Mouse (Mus musculus) stomach, postnatal 0 days (tissue): Measurements from ENCODE around the gene Pabpc4. TPM values are rescaled to one million over a fixed set of nuclear protein-coding genes. Genes with fewer than 3 reads are reported as not detected.
A peak's percentile ranks its signal among the peaks of the same experiment; 100 is the strongest.

ENCODE experiments used
- ATAC-seq: fragments of 200-750 bp; cut with Nextera tagmentation; 2 replicates; pipeline ENCODE4 v1.8.0; 2017; ENCODE audit not compliant: low FRiP score, low TSS enrichment
- DNase-seq: peaks from one replicate; pipeline ENCODE4 v3.0.0-alpha.2; 2016; ENCODE audit warnings: low spot score
- H3K27ac ChIP-seq: fragments of 300-500 bp; sonication (generic); replicated peaks from 2 replicates; pipeline ENCODE4 v1.5.1; 2014; ENCODE audit warnings: mild to moderate bottlenecking, control low read depth
- H3K27me3 ChIP-seq: fragments of 300-500 bp; sonication (generic); 2 replicates; pipeline ENCODE4 v1.6.1; 2014; ENCODE audit warnings: low read length; ENCODE audit not compliant: control insufficient read depth, insufficient read depth
- H3K36me3 ChIP-seq: fragments of 300-500 bp; sonication (generic); 2 replicates; pipeline ENCODE4 v1.6.1; 2014; ENCODE audit warnings: low read length, mixed read lengths; ENCODE audit not compliant: control insufficient read depth, insufficient read depth
- H3K4me1 ChIP-seq: fragments of 300-500 bp; sonication (generic); replicated peaks from 2 replicates; pipeline ENCODE4 v1.6.1; 2014; ENCODE audit warnings: antibody characterized with exemption; ENCODE audit not compliant: control insufficient read depth, insufficient read depth
- H3K4me2 ChIP-seq: fragments of 300-500 bp; sonication (generic); replicated peaks from 2 replicates; pipeline ENCODE4 v1.6.1; 2014; ENCODE audit warnings: low read depth, mild to moderate bottlenecking, control low read depth, moderate library complexity
- H3K4me3 ChIP-seq: fragments of 300-500 bp; sonication (generic); 2 replicates; pipeline ENCODE4 v1.5.1; 2014; ENCODE audit warnings: low read depth, low read length, control low read depth
- H3K9ac ChIP-seq: fragments of 300-500 bp; sonication (generic); 2 replicates; pipeline ENCODE4 v1.6.1; 2014; ENCODE audit warnings: mild to moderate bottlenecking, low read length, control low read depth, mixed read lengths
- H3K9me3 ChIP-seq: fragments of 300-500 bp; sonication (generic); 2 replicates; pipeline ENCODE4 v1.6.1; 2016; ENCODE audit warnings: low read length; ENCODE audit not compliant: control insufficient read depth
- CTCF ChIP-seq: IDR thresholded peaks from 2 replicates; pipeline ENCODE4 v1.5.1; 2016; ENCODE audit warnings: antibody characterized with exemption, low read depth, mild to moderate bottlenecking, moderate library complexity
- EP300 ChIP-seq: optimal IDR thresholded peaks from 2 replicates; pipeline ENCODE3; 2016; ENCODE audit warnings: antibody characterized with exemption
- WGBS: fragments of 180-500 bp; shearing (Covaris S2); extraction: QIAGEN DNeasy Blood & Tissue Kit; methylation state at CpG from one replicate; pipeline ENCODE4 v1.1.7; 2014; 5-methylcytosine and 5-hydroxymethylcytosine counted together
- polyA plus RNA-seq: library from polyadenylated mRNA; unstranded; fragments of >200 nt; fragmentation: Nextera tagmentation; extraction: Ambion mirVana; gene quantifications from 2 replicates; pipeline ENCODE4 v1.2.1, GENCODE M21; 2015

The Pabpc4 gene
- polyA plus RNA-seq, 1 experiment from 2014 or later, result 15.7 TPM

DNA sequence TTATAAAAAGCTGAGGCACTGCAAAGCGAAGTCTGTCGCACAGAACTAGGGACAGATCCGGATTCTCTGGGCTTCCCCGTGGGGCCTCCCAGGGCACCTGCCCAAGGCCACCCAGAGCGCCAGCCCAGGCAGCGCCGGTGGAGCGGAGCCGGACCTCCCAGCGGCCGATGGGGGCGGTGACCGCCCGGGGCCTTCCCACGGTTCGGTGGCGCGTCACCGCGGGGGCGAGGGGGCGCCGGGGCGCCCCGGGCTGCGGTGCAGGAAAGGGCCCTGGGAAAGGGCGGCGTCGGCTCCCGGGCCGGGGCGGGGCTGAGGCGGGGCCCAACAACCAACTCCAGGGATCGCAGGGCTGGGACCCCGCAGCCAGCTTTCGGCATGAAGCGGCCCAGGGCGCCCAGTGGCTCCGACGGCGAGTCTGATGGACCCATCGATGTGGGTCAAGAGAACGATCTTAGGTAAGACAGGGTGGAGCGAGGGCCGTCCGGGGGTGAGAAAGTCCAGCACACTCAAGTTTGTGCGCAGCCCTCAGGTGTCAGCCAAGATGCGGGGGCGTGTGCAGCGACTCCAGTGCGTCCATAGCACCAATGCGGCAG lies 28.6 kb upstream of the Pabpc4 start, which contains the start of gene Heyl:
Gene Heyl, plus strand, starts transcription at position 65 of the 593 bp plus-strand sequence.
- Histone ChIP-seq H3K4me2 (peak within 1 kb of the TSS; percentile 77), H3K9ac (peak within 1 kb of the TSS; percentile 54), H3K9me3 (no peaks in the 10 kb centered on the region), H3K36me3 (no peaks in the 10 kb centered on the region), H3K4me1 (no peaks in the 10 kb centered on the region), H3K4me3 (peak within 1 kb of the TSS; percentile 43), H3K27me3 (no peaks in the 10 kb centered on the region), H3K27ac (0 out of 2 replicates have a peak within 1 kb of the TSS, but pooled peaks have one; percentile 18)
- WGBS, result 3% methylated on average over 45 of the region's 52 CpGs
- TF ChIP-seq CTCF (no peak), EP300 (no peak)
- ATAC-seq (peak; percentile 71), DNase-seq (peak; percentile 75)

DNA sequence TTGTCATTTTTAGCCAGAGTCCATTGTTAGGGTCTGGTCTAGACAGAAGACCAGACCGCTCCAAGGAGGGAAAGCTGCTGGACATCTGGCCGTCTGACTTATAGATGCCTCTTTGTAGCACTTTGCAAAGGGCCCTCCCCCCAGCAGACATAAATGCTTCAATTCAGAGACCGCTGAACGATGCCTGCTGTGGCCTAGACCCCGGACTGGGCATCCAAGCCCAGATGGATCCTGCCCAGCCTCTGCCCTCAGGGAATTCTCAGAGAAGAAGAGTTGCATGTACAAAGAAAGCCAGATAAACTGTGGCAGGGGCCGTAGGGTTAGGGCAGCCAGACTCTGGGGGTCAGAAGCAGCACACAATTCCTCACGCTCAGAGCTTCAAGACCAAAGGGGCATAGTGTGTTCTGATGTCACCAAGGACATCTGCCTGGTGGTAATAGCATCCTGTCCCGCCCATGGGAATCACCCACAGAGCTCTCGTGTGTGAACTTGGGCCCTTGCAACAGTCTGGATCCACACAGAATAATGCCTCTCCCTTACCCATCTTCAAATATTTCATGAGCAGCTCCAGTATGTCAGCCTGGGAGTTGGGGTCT lies 26.2 kb upstream of the Pabpc4 start:
- no peak overlapping the region for H3K9ac ChIP-seq

DNA sequence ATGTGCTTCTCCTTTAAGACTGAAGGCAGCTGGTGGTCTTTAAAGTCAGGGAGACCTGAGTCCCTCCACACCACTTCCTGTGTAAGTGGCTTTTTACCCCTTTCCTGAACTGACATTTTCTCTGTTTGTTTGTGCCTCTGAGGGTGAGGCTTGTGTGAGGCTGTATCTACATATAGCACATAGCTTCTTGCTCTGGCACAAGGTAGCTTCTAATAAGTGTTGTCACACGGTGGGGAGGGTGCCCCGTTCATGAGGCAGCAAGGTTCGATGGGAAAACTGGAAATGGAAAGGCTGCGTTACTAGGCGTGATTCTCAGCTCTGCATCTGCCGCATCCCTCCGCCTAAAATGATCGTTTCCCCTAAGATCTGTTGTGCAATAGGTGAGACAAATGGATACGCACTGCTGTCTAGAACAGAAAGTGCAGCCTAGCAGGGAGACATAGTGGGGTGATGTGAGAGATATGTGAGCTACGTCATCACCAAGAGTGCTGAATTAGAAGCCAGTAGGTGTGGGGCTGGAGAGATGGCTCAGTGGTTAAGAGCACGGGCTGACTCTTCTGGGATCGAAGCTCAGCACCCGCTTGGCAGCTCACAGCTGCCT lies 25.6 kb upstream of the Pabpc4 start:
- Histone ChIP-seq H3K36me3 (no peaks in the 10 kb centered on the region), H3K4me1 (no peaks in the 10 kb centered on the region; the same call in 1 of the 2 replicates), H3K4me2 (peak overlapping the region; percentile 8; the same call in 1 of the 2 replicates), H3K27me3 (no peaks in the 10 kb centered on the region), H3K4me3 (no peak overlapping the region), H3K9ac (no peak overlapping the region), H3K9me3 (no peaks in the 10 kb centered on the region), H3K27ac (peak overlapping the region; percentile 8; the same call in 1 of the 2 replicates)
- ATAC-seq, result no peak
- TF ChIP-seq CTCF (no peak), EP300 (no peak)
- DNase-seq, result no peak
- WGBS, result 71% methylated on average over 13 of the region's 13 CpGs

More for the DNA sequence above, 26.2 kb upstream of the Pabpc4 start:
- H3K27me3 ChIP-seq, result no peaks in the 10 kb centered on the region
- no peak overlapping the region for H3K4me3 ChIP-seq
- 81% methylated on average over 9 of the region's 9 CpGs for WGBS
- H3K9me3 ChIP-seq, result no peaks in the 10 kb centered on the region
- ATAC-seq, result no peak
- no peaks in the 10 kb centered on the region for H3K36me3 ChIP-seq
- TF ChIP-seq CTCF (no peak), EP300 (no peak)
- H3K4me1 ChIP-seq, result no peaks in the 10 kb centered on the region; the same call in 1 of the 2 replicates
- H3K4me2 ChIP-seq, result no peak overlapping the region
- DNase-seq, result no peak
- no peak overlapping the region; the same call in 1 of the 2 replicates for H3K27ac ChIP-seq

DNA sequence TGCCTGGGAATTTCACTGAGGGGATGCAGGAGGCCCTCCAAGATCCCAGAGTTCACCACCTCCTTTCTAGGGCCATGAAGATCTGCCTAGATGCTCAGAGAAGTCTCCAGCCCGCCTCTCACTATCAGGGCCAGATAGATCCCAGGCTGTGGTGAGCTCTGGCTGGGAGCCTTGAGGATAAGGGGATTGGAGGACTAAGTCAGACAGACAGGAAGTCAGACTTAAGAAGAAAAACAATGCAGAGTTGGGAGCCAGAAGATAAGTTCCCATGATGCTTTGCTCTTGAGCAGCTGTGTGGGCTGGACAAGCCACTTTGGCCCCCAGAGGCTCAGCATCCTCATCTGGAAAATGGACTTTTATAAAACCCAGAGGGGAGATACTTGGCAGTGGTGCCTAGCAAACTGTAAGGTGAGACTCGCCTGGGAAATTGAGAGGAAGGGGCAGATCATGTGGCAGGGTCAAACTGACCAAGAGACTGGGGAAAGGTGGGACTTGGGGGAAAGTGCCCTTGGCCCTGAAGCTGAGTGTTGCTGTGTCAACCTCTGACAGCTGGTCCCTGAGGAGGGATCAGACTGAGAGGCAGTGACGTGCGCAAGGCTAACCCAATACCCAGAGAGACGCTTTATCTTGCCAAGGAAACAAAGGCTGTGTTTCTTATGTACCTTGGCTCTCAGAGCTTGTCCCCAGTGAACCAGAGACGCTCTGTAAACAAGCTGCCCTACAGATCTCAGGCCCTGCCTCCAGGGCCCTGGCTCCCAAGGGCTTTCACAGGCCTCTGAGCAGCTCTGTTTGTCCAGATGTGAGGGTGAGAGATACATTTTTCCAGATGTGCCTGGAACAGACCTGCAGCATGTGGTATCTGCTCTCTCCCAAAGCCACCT lies 24.5 kb upstream of the Pabpc4 start:
- H3K27ac ChIP-seq, result peak overlapping the region; percentile 4; the same call in 1 of the 2 replicates
- H3K4me2 ChIP-seq, result no peak overlapping the region
- H3K36me3 ChIP-seq, result no peaks in the 10 kb centered on the region
- TF ChIP-seq CTCF (no peak), EP300 (no peak)
- ATAC-seq, result peak; percentile 81
- no peaks in the 10 kb centered on the region for H3K9me3 ChIP-seq
- DNase-seq, result peak; percentile 72
- WGBS, result 51% methylated on average over 6 of the region's 6 CpGs
- H3K4me3 ChIP-seq, result no peak overlapping the region
- no peaks in the 10 kb centered on the region for H3K27me3 ChIP-seq
- no peaks in the 10 kb centered on the region; the same call in 1 of the 2 replicates for H3K4me1 ChIP-seq
- H3K9ac ChIP-seq, result no peak overlapping the region

DNA sequence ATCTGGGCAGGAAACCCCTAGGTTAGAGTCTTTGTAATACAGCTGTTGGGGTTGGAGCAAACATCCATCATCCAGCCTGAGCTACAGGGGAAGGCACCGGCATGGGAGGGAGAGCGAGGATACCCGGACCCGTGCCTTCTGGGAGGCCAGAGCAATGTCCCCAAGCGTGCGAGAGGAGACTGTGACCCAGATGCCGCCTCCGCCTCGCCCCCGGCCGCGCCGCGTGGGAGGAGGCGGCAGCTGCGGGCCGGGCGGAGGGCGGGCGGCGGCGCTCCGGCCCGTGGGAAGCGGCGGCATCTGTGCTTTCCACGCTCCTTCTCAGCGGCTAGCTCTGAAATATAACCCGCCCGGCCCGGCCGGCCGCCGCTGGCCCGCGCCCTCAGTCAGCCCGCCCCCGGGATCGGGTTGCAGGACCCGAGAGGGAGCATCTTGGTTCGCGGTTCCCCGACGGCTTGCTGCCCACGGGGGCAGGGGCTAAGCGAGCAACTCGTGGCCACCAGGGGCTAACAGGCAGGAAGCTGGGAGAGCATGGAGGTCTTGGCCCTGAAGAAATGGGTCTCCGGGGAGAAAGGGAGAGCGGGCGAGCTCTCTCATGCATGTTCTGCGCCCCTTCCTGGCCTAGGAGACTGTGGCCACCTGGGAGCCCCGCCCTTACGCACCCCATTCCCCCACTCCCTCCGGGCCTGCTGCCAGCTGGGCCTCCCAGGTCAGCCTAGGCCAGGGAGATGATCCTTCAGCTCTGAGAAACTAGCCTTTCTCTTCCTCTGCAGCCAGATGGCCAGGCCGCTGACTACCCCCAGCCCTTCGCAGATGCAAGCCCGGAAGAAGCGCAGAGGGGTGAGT lies 22.6 kb upstream of the Pabpc4 start:
- WGBS, result 9% methylated on average over 49 of the region's 58 CpGs

More for the DNA sequence above, 22.6 kb upstream of the Pabpc4 start:
- DNase-seq (peak; percentile 63), ATAC-seq (peak; percentile 49)
- Histone ChIP-seq H3K27ac (peak overlapping the region; percentile 65; the same call in 1 of the 2 replicates), H3K27me3 (no peaks in the 10 kb centered on the region), H3K4me2 (peak overlapping the region; percentile 60), H3K4me1 (no peaks in the 10 kb centered on the region; the same call in 1 of the 2 replicates), H3K9me3 (no peaks in the 10 kb centered on the region), H3K9ac (peak overlapping the region; percentile 50), H3K4me3 (peak overlapping the region; percentile 27), H3K36me3 (no peaks in the 10 kb centered on the region)
- no peak for TF ChIP-seq EP300
- TF ChIP-seq CTCF, result peak; percentile 30; the same call in 1 of the 2 replicates
